ENCODE assay signal across 21 mouse cellular contexts in genomic region chr12:34871028-34871427, GRCm38 (mm10). TPM values are rescaled to one million over a fixed set of nuclear protein-coding genes. Genes with fewer than 3 reads are reported as not detected.
A peak's percentile ranks its signal among the peaks of the same experiment; 100 is the strongest.
DNase-seq lines count a peak whose midpoint lies in the region; ATAC-seq and TF ChIP-seq lines count a peak whose summit lies in the region.
"Had no signal": no experiment of that assay in that cellular context is flagged by ENCODE, and none has a peak within 500 bp of the region (broad histone marks: within the 10 kb centered on the region; RNA-seq: fewer than 3 reads in every experiment).

No protein-coding gene starts in this region.

- peak; percentile 95 for ATAC-seq in frontal cortex, adult (ENCODE audit: low TSS enrichment)
- ATAC-seq: activated CD4-positive, CD25-positive, alpha-beta regulatory T cell, adult 4 months; CD4-positive, CD25-positive, alpha-beta regulatory T cell, adult 4 months; forebrain, embryonic 14.5 days; forebrain, embryonic 16.5 days; Patski had no signal

- TF ChIP-seq CTCF in brain, embryonic 14.5 days (IDR thresholded peaks at IDR 0.05; ENCODE audit: borderline replicate concordance, extremely low read depth, insufficient read depth, insufficient read length), result no peak

- TF ChIP-seq POLR2A in brain, embryonic 14.5 days (IDR thresholded peaks at IDR 0.05; ENCODE audit: borderline replicate concordance, extremely low read depth, insufficient read depth, insufficient read length, poor library complexity, severe bottlenecking), result no peak

- DNase-seq in frontal cortex, postnatal 25 days (ENCODE audit: low spot score in 2 of 2), result no peak
- peak; percentile 13 to 15 for DNase-seq in right cerebral cortex, adult 2 months (ENCODE audit: low spot score in 2 of 2)
- no peak for DNase-seq in right cerebral cortex, adult 18-20 months
- peak; percentile 10 for DNase-seq in brain, embryonic 14.5 days (ENCODE audit: low read depth)
- no peak for DNase-seq in B cell, adult 2 months
- no peak for DNase-seq in lung, adult 18-20 months
- DNase-seq: adrenal gland, adult 8-10 months; adrenal gland, postnatal 14 days; adrenal gland, postnatal 36 days; cerebellum, adult 11-12 months; cerebellum, adult 2 months; cerebellum, adult 9-10 months; cerebellum, postnatal 10 days; cerebellum, postnatal 25 days had no signal

RNA-seq across cellular contexts. Expression of gene Hdac9, which starts 45.9 kb away (rescaled TPM):
- polyA plus RNA-seq in brain, embryonic 14.5 days (2012; rRNA removed), result 8.2 and 11.0 TPM in 2 replicates
- polyA plus RNA-seq: G1E had no signal

Comparison
In these comparisons a context has a peak if more than half of its experiments do, and no peak if none do; other contexts are left out.
1. DNase-seq: peak in right cerebral cortex, adult 2 months (2 of 2) and brain, embryonic 14.5 days (single experiment); none in frontal cortex, postnatal 25 days (0 of 2), right cerebral cortex, adult 18-20 months (single experiment), B cell, adult 2 months (0 of 2) and lung, adult 18-20 months (0 of 2).